Mouse (Mus musculus): ENCODE measurements around the gene Kif26b. TPM values are rescaled to one million over a fixed set of nuclear protein-coding genes. Genes with fewer than 3 reads are reported as not detected.

Gene Kif26b
- 2.6 TPM in 2 replicates for total RNA-seq (2021)
- long read RNA-seq, partial matches to known transcripts: 0 of 2 reads
- long read RNA-seq, other reads (novel, unspliced or antisense): 2 of 2 reads

- peak; percentile 63 for DNase-seq
These were observed at the start of gene Kif26b for GRCm38 (mm10) chr1:178528431-178529351. Gene Kif26b, plus strand, starts transcription at chr1:178529125.

GRCm38 (mm10) chr1:178483854-178484253, 45.1 kb upstream of the Kif26b start:
- no peak for DNase-seq

GRCm38 (mm10) chr1:178485138-178485867, 43.6 kb upstream of the Kif26b start:
- no peak for DNase-seq

DNA sequence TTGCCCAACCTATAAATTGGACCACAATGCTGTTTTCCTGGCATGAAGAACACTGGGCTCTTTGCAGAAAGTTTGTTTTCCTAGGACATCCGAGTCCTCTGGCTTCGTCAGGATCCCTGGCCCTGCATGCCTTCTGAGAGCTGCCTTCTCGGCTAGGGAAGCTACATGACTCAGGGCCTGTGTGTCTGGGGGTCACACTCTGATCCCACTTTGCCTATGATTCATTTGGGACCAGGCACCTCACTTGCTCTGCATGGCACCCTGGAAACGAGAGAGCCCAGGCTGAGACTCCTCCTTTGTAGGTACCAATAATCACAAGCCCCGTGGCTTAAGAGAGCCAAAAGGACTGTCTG, 43.1 kb upstream of the Kif26b start:
- DNase-seq: no peak

DNA sequence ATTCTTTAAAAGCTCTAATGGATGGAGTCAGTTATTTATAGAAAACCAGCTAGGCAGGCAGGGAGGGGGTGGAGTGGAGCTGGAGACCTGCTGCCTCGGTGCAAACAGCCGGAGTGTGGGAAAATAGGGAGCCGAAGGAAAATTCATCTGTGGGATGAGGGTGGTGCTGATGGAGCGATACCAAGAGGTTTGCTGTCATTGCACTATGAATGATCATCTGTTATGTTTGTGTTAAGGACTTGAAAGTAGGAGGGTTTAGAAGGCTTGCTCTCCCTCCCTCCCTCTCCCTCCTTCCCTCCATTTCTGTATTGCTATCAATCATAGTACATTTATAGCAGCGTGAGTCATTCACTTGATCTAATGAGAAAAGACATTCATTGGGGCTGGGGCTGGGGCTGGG, 42.1 kb upstream of the Kif26b start:
- DNase-seq: no peak

DNA sequence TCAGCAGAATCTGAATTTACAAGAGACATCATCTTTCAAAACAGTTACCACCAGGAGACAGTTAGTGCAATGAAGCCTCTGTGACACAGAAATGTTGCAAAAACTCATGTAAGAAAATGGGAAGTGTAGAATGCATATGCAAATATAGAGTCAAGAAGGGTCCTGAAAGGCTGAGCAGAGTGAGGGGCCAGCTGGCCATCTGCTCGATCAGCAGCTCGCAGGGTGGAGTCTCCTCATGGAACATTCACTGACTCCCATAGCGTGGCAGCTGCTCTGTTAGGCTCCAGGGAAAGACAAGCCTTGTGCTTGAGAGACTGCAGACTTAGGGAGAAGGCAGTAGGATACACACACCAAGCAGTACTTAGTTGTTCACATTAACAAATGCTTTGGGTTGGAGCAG, 39.8 kb upstream of the Kif26b start:
- DNase-seq: no peak

GRCm38 (mm10) chr1:178491733-178492132, 37.2 kb upstream of the Kif26b start:
- DNase-seq: no peak

- no peak for DNase-seq
These were observed 36.4 kb upstream of the Kif26b start for GRCm38 (mm10) chr1:178492493-178492892.

- no peak for DNase-seq
These were observed 32.7 kb upstream of the Kif26b start for GRCm38 (mm10) chr1:178496186-178496585.

DNA sequence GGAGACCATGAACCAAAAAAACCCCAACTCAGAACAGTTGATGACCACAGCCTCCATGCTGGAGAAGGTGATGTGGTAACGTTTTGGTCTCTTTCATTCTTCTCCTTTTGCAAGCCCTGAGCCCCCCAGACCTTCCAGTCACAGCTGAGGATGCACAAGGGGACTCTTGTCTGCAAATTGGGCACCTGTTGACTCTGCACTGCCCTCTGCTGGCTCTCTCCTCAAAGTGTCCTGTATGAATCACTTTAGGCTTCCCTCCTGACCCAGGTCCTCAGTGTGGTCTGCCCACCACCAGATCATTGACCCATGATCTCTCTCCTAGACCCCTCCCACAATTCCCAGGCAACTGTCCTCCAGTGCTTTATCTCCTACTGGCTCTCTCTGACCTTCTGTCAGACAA, 32.1 kb upstream of the Kif26b start:
- DNase-seq: peak; percentile 56

DNA sequence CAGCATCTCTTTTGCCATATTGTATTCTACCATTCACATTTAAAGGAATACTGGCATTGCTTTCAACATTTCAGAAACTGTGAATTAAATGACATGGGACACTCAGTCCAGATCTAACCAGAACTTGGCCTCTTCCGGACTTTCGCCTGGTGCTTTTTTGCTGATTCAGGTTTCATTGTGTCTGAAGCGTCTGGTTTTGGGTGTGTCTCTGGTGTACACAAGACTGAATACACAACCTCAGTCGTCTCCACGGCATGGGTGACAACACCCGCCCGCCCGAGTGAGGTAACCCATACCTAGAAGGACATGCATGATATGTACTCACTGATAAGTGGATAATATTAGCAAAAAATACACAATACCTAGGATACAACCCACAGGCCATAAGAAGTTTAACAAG, 22.0 kb upstream of the Kif26b start:
- DNase-seq: no peak

DNA sequence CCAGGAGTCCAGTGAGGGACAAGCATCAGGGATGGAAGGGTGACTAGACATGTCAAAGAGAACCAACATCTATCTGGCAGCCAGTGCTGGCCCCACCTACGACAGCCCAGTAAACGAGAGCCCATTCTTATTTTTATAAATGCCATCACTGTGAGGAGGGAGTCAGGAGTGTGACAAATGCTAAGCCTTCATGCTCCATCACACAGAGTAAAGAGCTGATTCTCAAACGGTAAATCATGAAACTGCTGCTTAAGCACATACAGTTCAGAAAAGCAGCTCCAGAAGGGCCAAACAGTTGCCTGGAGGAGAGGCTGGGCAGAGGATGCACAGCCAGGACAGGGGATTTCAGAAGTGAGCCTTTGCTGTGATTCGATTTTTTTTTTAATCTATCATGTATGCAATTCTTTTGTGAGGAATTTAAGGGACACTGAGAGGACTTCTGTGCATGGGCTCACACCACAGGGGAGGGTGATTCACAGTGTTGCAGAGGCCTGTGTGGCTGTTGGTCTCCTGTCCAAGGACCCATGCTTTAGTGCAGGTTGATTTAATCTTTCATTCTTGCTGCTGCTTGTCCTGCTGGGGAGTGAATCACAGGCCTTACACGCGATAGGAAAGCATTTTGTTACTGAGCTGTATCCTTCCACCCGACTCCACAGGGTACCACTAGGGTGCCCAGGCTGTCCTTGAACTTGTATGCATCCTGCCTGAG, 16.4 kb upstream of the Kif26b start:
- no peak for DNase-seq

- no peak for DNase-seq
These were observed 15.0 kb upstream of the Kif26b start for GRCm38 (mm10) chr1:178513954-178514353.

DNA sequence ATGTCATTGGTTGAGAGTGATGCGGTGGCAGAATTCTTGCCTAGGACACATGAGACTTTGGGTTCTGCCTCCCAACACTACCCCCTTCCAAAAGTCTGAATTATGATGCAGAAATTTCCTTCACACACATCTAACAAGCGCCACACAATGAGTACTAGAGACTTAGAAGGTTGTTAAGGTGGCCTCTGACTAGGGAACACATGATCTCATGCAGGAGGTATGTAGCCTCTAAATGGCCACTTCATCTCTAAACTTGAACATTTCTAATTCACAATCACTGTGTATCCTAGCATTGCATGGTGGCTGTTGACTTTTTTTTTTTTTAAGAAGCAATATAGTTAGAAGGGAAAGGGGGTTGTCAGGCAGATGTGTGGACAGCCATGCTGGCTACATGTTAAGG, 13.1 kb upstream of the Kif26b start:
- DNase-seq: no peak

- no peak for DNase-seq
These were observed 6.5 kb upstream of the Kif26b start for GRCm38 (mm10) chr1:178522389-178522788.

GRCm38 (mm10) chr1:178523152-178523551, 5.8 kb upstream of the Kif26b start:
- no peak for DNase-seq

DNA sequence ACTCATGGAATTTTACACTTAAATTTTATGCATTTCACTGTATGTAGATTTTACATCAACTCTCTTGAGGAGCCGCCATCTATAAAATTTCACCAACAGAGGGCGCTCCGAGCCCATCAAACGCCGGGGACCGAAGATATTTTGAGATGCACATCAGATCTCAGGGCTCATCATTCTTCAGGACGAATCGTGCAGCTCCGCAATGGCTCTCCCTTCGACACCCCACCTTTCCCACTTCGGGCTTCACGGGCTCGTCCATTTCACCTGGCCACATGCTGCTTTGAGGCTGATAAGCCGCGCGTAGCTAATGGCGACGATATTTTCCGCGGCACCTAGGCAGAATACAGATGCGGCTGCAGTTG, 1.8 kb upstream of the Kif26b start:
- peak; percentile 74 for DNase-seq

- peak; percentile 43 for DNase-seq
These were observed 1.2 kb upstream of the Kif26b start for GRCm38 (mm10) chr1:178527547-178528361.

GRCm38 (mm10) chr1:178529512-178530300, 781 bp downstream of the Kif26b start:
- peak; percentile 5 for DNase-seq

- peak; percentile 88 for DNase-seq
These were observed 1.6 kb downstream of the Kif26b start for GRCm38 (mm10) chr1:178530301-178531078.

Data from adrenal gland, postnatal 25 days (tissue).